Mouse (Mus musculus) MEL-GATA-1-ER (cell line): ENCODE results near the gene Tagln3.
A peak's percentile ranks its signal among the peaks of the same experiment; 100 is the strongest.

Experiments used
- DNase-seq: peaks from one replicate; pipeline ENCODE4 v3.0.0-alpha.2; 2012; ENCODE audit warnings: low read depth; ENCODE audit errors: extremely low read depth

Gene Tagln3

GRCm38 (mm10) chr16:45724061-45724741, at the start of gene Tagln3:
Gene Tagln3, minus strand, starts transcription at chr16:45724608.
- no peak for DNase-seq

DNA sequence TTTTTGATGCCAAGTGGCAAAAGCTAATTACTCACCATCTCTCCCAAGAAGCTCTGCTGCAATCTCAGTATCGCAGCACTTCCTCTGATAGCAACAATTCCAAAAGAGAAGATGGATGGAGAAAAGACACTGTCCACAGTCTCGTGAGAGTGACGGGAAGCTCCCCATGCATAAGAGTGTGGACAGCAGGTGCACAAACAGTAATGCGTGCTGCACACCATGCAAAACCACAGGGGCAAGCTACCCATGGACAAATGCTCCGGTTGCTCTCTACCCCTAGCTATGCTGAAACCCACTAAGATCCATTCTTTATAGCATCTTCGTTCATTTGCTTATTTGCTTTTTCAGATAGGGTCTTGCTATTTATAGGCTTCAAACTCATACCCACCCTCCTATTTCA, 46.5 kb upstream of the Tagln3 start:
- DNase-seq: no peak

DNA sequence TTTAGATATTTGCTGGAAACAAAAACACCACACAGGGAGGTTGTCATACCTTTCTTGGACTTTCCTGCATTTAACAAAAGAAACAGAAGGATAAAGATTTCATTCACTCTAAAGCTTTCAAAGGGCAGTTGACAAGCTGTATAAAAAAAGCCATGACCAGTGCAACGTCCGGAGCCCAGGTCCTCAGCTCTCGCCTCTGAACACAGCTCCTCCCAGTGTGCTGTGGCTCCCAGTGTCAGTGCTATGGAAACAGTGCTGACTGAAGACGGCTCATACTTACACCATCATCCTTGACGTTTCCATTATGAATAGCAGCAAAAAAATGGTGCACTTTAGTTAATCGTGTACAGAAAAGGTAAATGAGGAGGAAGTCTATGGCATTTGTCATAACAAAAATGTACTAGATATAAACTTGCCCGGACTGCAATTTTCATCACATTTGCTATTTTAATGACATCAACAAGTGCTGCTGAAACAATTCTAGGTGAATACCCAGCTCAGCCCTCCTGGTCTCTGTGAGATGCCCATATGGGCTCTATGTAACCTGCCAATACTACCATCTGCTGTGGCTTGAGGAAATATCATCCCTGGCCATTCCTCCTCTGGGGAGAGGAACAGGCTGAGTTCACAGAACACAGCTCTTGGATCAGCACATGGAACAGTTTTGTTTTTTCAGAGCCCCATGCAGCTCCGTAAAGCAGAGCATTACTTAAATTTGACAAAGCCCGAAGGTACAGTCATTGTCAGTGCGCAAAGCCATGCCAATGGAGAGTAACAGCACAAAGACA, 43.6 kb upstream of the Tagln3 start:
- DNase-seq: no peak

DNA sequence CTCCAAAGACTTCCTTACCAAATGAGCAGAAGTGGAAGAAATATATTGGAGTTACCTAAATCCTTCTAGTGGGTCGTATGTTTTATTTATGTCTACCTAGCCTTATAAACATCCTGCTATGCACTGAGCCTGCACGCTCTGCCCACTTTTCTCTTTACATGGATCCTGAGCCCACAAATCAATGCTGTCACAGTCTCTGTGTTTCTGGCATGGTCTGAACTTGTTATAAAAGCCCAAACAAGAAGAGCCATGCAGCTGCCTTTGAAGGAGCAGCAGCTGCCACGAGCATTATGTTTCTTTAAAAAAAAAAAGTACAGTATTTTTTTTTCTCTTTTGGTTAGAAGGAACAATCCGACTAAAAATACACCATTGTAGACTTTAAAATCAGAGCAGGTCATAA, 43.0 kb upstream of the Tagln3 start:
- no peak for DNase-seq

- DNase-seq: no peak
Measured at GRCm38 (mm10) chr16:45765801-45766494, 41.5 kb upstream of the Tagln3 start.

GRCm38 (mm10) chr16:45765102-45765501, 40.7 kb upstream of the Tagln3 start:
- DNase-seq: no peak

- DNase-seq: no peak
Measured at GRCm38 (mm10) chr16:45762859-45763505, 38.6 kb upstream of the Tagln3 start.

- DNase-seq: no peak
Measured at GRCm38 (mm10) chr16:45761425-45761824, 37.0 kb upstream of the Tagln3 start.

DNA sequence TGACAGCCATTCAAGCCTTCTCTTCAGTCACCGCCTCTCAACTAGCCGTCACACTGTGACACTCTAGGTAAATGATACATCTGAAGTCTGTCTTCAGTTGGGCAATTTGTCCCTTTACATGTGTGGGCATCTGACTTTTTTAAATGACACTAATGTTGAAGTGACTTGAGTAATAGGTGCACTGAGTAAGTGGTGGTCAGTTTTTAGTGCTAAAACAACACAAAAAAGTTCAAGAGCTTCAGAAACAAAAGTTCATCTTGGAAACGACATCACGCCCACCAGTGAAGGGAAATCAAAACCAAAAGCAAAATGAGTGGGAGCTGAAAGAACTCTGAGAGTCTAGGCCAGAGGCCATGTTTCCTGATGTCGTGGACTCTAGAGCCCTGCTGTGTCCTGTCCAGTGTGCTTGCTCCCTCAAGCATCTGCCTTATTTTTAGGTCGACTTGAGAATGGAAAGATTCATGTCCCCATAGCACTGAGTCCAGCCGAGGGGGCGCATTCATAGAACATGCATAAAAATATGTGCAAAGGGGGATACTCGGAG, 34.4 kb upstream of the Tagln3 start:
- DNase-seq: no peak

DNA sequence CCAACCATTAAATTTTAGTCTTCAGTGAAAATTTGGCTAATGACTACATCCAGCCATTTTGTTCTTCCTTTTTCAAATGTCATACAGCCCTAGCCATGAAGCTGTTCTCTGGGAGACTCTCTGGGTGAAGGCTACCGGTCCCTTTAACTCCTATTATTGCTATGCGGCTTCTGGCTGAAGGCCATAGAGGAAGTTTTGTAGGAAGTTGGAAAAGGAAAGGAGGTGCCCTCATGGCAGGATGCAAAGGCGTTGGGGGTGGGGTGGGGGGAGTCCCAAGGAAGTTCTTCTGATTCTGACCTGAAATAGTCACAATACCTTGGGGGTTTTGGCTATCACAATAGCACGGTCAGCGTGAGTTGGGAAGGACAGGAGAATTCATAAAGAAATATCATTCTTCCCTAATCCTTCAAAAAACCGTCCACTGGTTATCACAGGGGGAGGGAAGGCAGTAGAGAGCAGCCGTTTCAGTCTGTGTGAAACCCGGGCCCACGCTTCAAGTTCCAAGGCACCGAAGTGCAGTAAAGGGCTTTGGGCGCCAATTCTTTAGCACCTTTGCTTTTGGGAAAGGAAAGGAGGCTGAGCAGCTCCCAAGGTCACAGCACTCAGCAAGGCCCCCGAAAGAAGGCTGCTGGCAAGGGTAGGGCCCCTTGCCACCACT, 33.1 kb upstream of the Tagln3 start:
- DNase-seq: no peak

GRCm38 (mm10) chr16:45756855-45757254, 32.4 kb upstream of the Tagln3 start:
- peak; percentile 57 for DNase-seq

DNA sequence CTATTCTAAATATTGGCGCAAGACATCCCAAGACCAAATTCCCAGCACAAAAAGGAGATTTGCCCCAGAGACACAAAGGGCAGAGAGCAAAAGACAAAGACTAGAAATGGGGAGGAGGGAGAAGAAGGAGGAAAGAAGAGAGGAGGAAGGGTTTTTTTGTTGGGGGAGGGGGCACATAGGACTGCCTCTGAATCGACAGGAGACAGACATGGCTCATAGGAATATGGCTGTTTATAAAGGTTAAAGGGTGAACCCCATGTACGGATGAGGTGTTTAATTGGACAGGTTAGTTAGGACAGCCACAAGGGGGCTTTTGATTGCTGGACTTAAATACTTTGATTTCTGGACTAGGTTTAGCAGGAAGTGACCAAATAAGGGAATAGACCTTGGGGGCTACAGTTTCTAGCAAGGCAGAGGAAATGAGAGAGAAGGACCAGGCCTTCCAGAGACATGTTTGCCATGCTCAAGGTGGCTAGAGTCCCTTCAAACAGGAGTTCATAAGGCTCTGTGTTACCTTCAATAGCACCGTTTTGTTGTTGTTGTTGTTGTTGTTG, 19.3 kb upstream of the Tagln3 start:
- no peak for DNase-seq

- DNase-seq: peak; percentile 63
Measured at GRCm38 (mm10) chr16:45742615-45743476, 18.4 kb upstream of the Tagln3 start, which contains the start of gene Abhd10. Gene Abhd10, minus strand, starts transcription at chr16:45742955.

GRCm38 (mm10) chr16:45737880-45738279, 13.5 kb upstream of the Tagln3 start:
- no peak for DNase-seq

GRCm38 (mm10) chr16:45736724-45737123, 12.3 kb upstream of the Tagln3 start:
- no peak for DNase-seq

DNA sequence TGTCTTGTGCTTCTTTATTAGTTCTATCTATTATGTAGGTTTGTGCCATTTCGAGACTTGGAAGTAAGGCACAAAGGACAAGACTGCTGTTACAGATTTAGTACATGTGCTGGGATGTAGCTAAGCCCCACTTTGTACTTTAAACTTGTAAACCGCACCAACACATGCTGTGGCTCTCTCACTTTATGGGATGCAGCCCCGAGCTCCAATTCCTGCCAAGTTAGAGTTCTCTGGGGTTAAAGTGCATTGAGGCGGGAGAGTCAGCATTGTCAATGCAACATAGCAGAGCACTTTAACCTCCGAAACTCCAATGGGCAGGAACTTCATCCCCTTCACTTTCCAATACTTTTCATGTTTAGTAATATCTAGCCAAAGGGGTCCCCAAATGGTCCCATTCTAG, 4.8 kb upstream of the Tagln3 start:
- no peak for DNase-seq

GRCm38 (mm10) chr16:45724742-45725102, 314 bp upstream of the Tagln3 start:
- no peak for DNase-seq

DNA sequence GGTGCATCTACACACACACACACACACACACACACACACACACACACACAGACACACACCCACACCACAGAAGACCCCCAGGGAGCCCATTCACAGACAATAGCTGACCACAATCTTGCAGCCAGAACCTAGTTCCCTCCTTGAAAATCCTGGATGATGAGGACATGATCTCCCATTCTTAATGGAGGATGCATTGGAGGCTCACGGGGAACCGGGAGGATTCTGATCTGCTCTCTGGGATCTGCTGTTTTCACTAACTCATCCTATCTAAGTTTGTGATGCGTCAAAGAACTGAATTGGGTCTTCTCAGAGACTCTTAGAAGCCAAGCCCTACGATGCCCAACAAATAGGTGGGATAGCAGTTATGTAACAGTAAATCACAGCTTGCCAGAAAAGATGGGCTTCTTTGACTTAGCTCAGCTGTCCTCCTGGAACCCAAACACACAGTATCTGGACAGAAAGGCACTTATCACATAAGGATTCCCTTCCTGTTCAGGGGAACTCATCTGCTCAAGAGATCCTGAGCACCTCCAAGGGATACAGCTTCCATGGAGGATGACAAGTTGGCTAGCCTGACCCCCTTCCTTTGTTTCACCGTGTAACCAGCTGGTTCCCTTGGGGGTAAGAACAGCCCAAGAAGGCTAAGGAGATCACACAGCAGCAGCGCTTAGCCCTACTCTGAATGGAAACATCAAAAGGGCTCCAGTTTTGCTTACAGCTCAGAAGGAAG, 1.1 kb downstream of the Tagln3 start:
- no peak for DNase-seq

DNA sequence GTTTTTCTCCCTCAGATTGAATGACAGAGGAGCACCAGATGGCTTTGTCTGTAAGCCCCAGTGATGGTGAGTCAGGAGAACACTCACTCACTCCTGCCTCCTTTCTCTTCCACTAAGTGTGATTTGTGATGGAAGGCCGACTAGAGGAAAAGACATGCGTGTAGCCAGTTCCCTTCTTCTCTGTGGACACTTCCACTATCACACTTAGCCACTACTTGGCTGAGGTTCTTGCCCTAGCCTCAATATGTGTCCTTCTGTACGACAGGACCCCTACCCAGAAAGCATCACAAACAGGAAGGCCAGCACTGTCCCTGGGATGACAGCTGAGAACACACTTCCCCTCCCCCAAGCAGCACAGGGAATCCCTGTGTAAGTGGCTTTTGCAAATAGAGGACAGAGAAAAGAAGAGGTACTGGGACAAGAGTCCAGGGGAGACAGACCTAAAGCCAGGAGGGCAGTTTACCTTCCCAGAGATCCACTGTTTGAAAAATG, 1.9 kb downstream of the Tagln3 start:
- no peak for DNase-seq
